Mouse (Mus musculus) limb, embryonic 10.5 days (tissue): ENCODE measurements around the gene Hhat. TPM values are rescaled to one million over a fixed set of nuclear protein-coding genes. Genes with fewer than 3 reads are reported as not detected.
A peak's percentile ranks its signal among the peaks of the same experiment; 100 is the strongest.

Source experiments
- DNase-seq: peaks from one replicate; pipeline ENCODE4 v3.0.0-alpha.2; 2017; ENCODE audit warnings: low spot score
- H3K27ac ChIP-seq: fragments of 300-500 bp; sonication (generic); 2 replicates; pipeline ENCODE4 v1.5.1; 2016; ENCODE audit warnings: mild to moderate bottlenecking
- H3K27me3 ChIP-seq: fragments of 300-500 bp; sonication (generic); 2 replicates; pipeline ENCODE4 v1.6.1; 2016; ENCODE audit warnings: low read depth, mild to moderate bottlenecking; ENCODE audit not compliant: poor library complexity, severe bottlenecking
- H3K36me3 ChIP-seq: fragments of 300-500 bp; sonication (generic); 2 replicates; pipeline ENCODE4 v1.6.1; 2016; ENCODE audit warnings: mild to moderate bottlenecking, moderate library complexity
- H3K4me1 ChIP-seq: fragments of 300-500 bp; sonication (generic); 2 replicates; pipeline ENCODE4 v1.6.1; 2016
- H3K4me3 ChIP-seq: fragments of 300-500 bp; sonication (generic); 2 replicates; pipeline ENCODE4 v1.5.1; 2016; ENCODE audit warnings: mild to moderate bottlenecking, moderate library complexity
- H3K9me3 ChIP-seq: fragments of 300-500 bp; sonication (generic); replicated peaks from 2 replicates; pipeline ENCODE4 v1.6.1; 2016; ENCODE audit warnings: mild to moderate bottlenecking
- WGBS: fragments of 180-500 bp; shearing (Covaris S2); methylation state at CpG from one replicate; pipeline ENCODE4 v1.1.7; 2016; 5-methylcytosine and 5-hydroxymethylcytosine counted together
- polyA plus RNA-seq: library from polyadenylated mRNA; unstranded; fragments of >200 nt; fragmentation: Nextera tagmentation; extraction: Ambion mirVana; gene quantifications from 2 replicates; pipeline ENCODE4 v1.2.1, GENCODE M21; 2016

The Hhat gene
- polyA plus RNA-seq, 1 experiment from 2014 or later: 13.7 TPM

GRCm38 (mm10) chr1:192598380-192598779, 172.6 kb downstream of the Hhat start:
- no peaks in the 10 kb centered on the region for H3K4me1 ChIP-seq
- peak; percentile 81 for DNase-seq
- 42% methylated on average over 2 of the region's 2 CpGs for WGBS

GRCm38 (mm10) chr1:192595426-192595825, 175.6 kb downstream of the Hhat start:
- Histone ChIP-seq H3K36me3 (no peaks in the 10 kb centered on the region), H3K4me3 (no peak overlapping the region), H3K4me1 (no peaks in the 10 kb centered on the region), H3K9me3 (no peaks in the 10 kb centered on the region), H3K27ac (no peak overlapping the region), H3K27me3 (no peaks in the 10 kb centered on the region)
- 80% methylated on average over 4 of the region's 4 CpGs for WGBS
- DNase-seq: no peak

More at GRCm38 (mm10) chr1:192598380-192598779, 172.6 kb downstream of the Hhat start:
- no peak overlapping the region for H3K27ac ChIP-seq
- H3K4me3 ChIP-seq: no peak overlapping the region
- H3K27me3 ChIP-seq: no peaks in the 10 kb centered on the region
- H3K9me3 ChIP-seq: no peaks in the 10 kb centered on the region
- H3K36me3 ChIP-seq: no peaks in the 10 kb centered on the region

GRCm38 (mm10) chr1:192593492-192593891, 177.5 kb downstream of the Hhat start:
- Histone ChIP-seq H3K9me3 (no peaks in the 10 kb centered on the region), H3K27ac (no peak overlapping the region), H3K27me3 (no peaks in the 10 kb centered on the region), H3K4me1 (no peaks in the 10 kb centered on the region), H3K4me3 (no peak overlapping the region), H3K36me3 (no peaks in the 10 kb centered on the region)
- DNase-seq: no peak
- 92% methylated on average over 3 of the region's 3 CpGs for WGBS

GRCm38 (mm10) chr1:192587451-192587850, 183.6 kb downstream of the Hhat start:
- H3K36me3 ChIP-seq: no peaks in the 10 kb centered on the region
- 88% methylated on average over 9 of the region's 9 CpGs for WGBS
- DNase-seq: peak; percentile 15
- H3K4me3 ChIP-seq: no peak overlapping the region
- no peak overlapping the region for H3K27ac ChIP-seq
- H3K4me1 ChIP-seq: no peaks in the 10 kb centered on the region
- H3K9me3 ChIP-seq: no peaks in the 10 kb centered on the region
- H3K27me3 ChIP-seq: no peaks in the 10 kb centered on the region

- H3K27ac ChIP-seq: no peak overlapping the region
- no peaks in the 10 kb centered on the region for H3K9me3 ChIP-seq
- H3K4me1 ChIP-seq: no peaks in the 10 kb centered on the region
- H3K4me3 ChIP-seq: no peak overlapping the region
- no peaks in the 10 kb centered on the region for H3K36me3 ChIP-seq
- DNase-seq: peak; percentile 7
- no peaks in the 10 kb centered on the region for H3K27me3 ChIP-seq
Measured at GRCm38 (mm10) chr1:192585289-192585688, 185.7 kb downstream of the Hhat start.

GRCm38 (mm10) chr1:192582921-192583320, 188.1 kb downstream of the Hhat start:
- no peak overlapping the region for H3K4me3 ChIP-seq
- H3K4me1 ChIP-seq: no peaks in the 10 kb centered on the region
- H3K27ac ChIP-seq: no peak overlapping the region
- DNase-seq: peak; percentile 21
- no peaks in the 10 kb centered on the region for H3K9me3 ChIP-seq
- H3K27me3 ChIP-seq: no peaks in the 10 kb centered on the region
- WGBS: 82% methylated on average over 1 of the region's 2 CpGs
- no peaks in the 10 kb centered on the region for H3K36me3 ChIP-seq

- Histone ChIP-seq H3K9me3 (no peaks in the 10 kb centered on the region), H3K4me1 (no peaks in the 10 kb centered on the region)
- DNase-seq: no peak
Measured at GRCm38 (mm10) chr1:192564691-192565090, 206.3 kb downstream of the Hhat start.

GRCm38 (mm10) chr1:192559341-192559740, 211.7 kb downstream of the Hhat start:
- Histone ChIP-seq H3K36me3 (no peaks in the 10 kb centered on the region), H3K27ac (no peak overlapping the region), H3K27me3 (no peaks in the 10 kb centered on the region), H3K4me1 (no peaks in the 10 kb centered on the region), H3K9me3 (no peaks in the 10 kb centered on the region), H3K4me3 (no peak overlapping the region)
- DNase-seq: no peak
- WGBS: 84% methylated on average over 1 of the region's 1 CpGs

More at GRCm38 (mm10) chr1:192564691-192565090, 206.3 kb downstream of the Hhat start:
- Histone ChIP-seq H3K27ac (no peak overlapping the region), H3K4me3 (no peak overlapping the region), H3K27me3 (no peaks in the 10 kb centered on the region), H3K36me3 (no peaks in the 10 kb centered on the region)

- no peak for DNase-seq
- Histone ChIP-seq H3K4me3 (no peak overlapping the region), H3K27me3 (no peaks in the 10 kb centered on the region), H3K9me3 (no peaks in the 10 kb centered on the region), H3K27ac (no peak overlapping the region), H3K4me1 (no peaks in the 10 kb centered on the region), H3K36me3 (no peaks in the 10 kb centered on the region)
- WGBS: 78% methylated on average over 5 of the region's 5 CpGs
Measured at GRCm38 (mm10) chr1:192557978-192558594, 212.9 kb downstream of the Hhat start.

- no peaks in the 10 kb centered on the region for H3K9me3 ChIP-seq
- no peaks in the 10 kb centered on the region for H3K27me3 ChIP-seq
- no peaks in the 10 kb centered on the region for H3K4me1 ChIP-seq
- H3K4me3 ChIP-seq: no peak overlapping the region
- H3K27ac ChIP-seq: no peak overlapping the region
- WGBS: 76% methylated on average over 4 of the region's 4 CpGs
- no peaks in the 10 kb centered on the region for H3K36me3 ChIP-seq
- no peak for DNase-seq
Measured at GRCm38 (mm10) chr1:192555516-192555915, 215.5 kb downstream of the Hhat start.

GRCm38 (mm10) chr1:192550561-192550960, 220.5 kb downstream of the Hhat start:
- no peak for DNase-seq
- Histone ChIP-seq H3K4me1 (no peaks in the 10 kb centered on the region), H3K9me3 (no peaks in the 10 kb centered on the region), H3K27ac (no peak overlapping the region), H3K36me3 (no peaks in the 10 kb centered on the region), H3K4me3 (no peak overlapping the region), H3K27me3 (no peaks in the 10 kb centered on the region)
- 85% methylated on average over 3 of the region's 3 CpGs for WGBS

- WGBS: 52% methylated on average over 1 of the region's 1 CpGs
- no peak overlapping the region for H3K27ac ChIP-seq
- no peak for DNase-seq
Measured at GRCm38 (mm10) chr1:192546843-192547242, 224.2 kb downstream of the Hhat start.

GRCm38 (mm10) chr1:192544901-192545300, 226.1 kb downstream of the Hhat start:
- no peaks in the 10 kb centered on the region for H3K36me3 ChIP-seq
- DNase-seq: no peak
- H3K4me1 ChIP-seq: no peaks in the 10 kb centered on the region; the same call in 1 of the 2 replicates
- no peak overlapping the region for H3K27ac ChIP-seq
- no peaks in the 10 kb centered on the region for H3K9me3 ChIP-seq
- H3K4me3 ChIP-seq: no peak overlapping the region
- H3K27me3 ChIP-seq: no peaks in the 10 kb centered on the region
- WGBS: 73% methylated on average over 7 of the region's 7 CpGs

More at GRCm38 (mm10) chr1:192546843-192547242, 224.2 kb downstream of the Hhat start:
- Histone ChIP-seq H3K9me3 (no peaks in the 10 kb centered on the region), H3K4me1 (no peaks in the 10 kb centered on the region; the same call in 1 of the 2 replicates), H3K36me3 (no peaks in the 10 kb centered on the region), H3K27me3 (no peaks in the 10 kb centered on the region), H3K4me3 (no peak overlapping the region)

- Histone ChIP-seq H3K36me3 (no peaks in the 10 kb centered on the region), H3K9me3 (no peaks in the 10 kb centered on the region), H3K4me3 (no peak overlapping the region), H3K27ac (no peak overlapping the region), H3K4me1 (no peaks in the 10 kb centered on the region; the same call in 1 of the 2 replicates), H3K27me3 (no peaks in the 10 kb centered on the region)
- no peak for DNase-seq
- 81% methylated on average over 9 of the region's 9 CpGs for WGBS
Measured at GRCm38 (mm10) chr1:192544091-192544490, 226.9 kb downstream of the Hhat start.
